Mouse (Mus musculus): ENCODE measurements around the gene Pja2. TPM values are rescaled to one million over a fixed set of nuclear protein-coding genes. Genes with fewer than 3 reads are reported as not detected.
"Not testable (repeated sequence)": the region's sequence is repeated elsewhere in the genome, so short reads cannot be mapped to it uniquely, and the experiment has no call there.

Gene Pja2
- polyA plus RNA-seq, 1 experiment from 2014 or later = 15.1 TPM

GRCm38 (mm10) chr17:64339752-64340151, 8.0 kb upstream of the Pja2 start:
- 22% methylated on average over 5 of the region's 5 CpGs for WGBS (ENCODE audit: insufficient replicate concordance)
- Histone ChIP-seq H3K36me3 (ENCODE audit: control insufficient read depth, insufficient read depth) (no peaks in the 10 kb centered on the region), H3K9ac (ENCODE audit: low read depth, low read length) (no peak overlapping the region), H3K4me2 (ENCODE audit: low read depth, low read length) (no peak overlapping the region), H3K4me1 (ENCODE audit: control insufficient read depth, low read depth, low read length) (no peaks in the 10 kb centered on the region), H3K27ac (ENCODE audit: low read length) (no peak overlapping the region), H3K9me3 (replicated peaks; ENCODE audit: control insufficient read depth, low read length) (no peaks in the 10 kb centered on the region), H3K4me3 (ENCODE audit: low read depth, low read length) (no peak overlapping the region), H3K27me3 (ENCODE audit: control insufficient read depth, insufficient read depth, low read depth, low read length) (no peaks in the 10 kb centered on the region)
- no peak for ATAC-seq (ENCODE audit: low read depth)

GRCm38 (mm10) chr17:64337220-64337619, 5.5 kb upstream of the Pja2 start:
- Histone ChIP-seq H3K9me3 (replicated peaks; ENCODE audit: control insufficient read depth, low read length) (no peaks in the 10 kb centered on the region), H3K4me3 (ENCODE audit: low read depth, low read length) (no peak overlapping the region), H3K4me1 (ENCODE audit: control insufficient read depth, low read depth, low read length) (peaks cover 6% of the 10 kb centered on the region), H3K27me3 (ENCODE audit: control insufficient read depth, insufficient read depth, low read depth, low read length) (no peaks in the 10 kb centered on the region), H3K36me3 (ENCODE audit: control insufficient read depth, insufficient read depth) (no peaks in the 10 kb centered on the region), H3K9ac (ENCODE audit: low read depth, low read length) (no peak overlapping the region), H3K27ac (ENCODE audit: low read length) (no peak overlapping the region), H3K4me2 (ENCODE audit: low read depth, low read length) (no peak overlapping the region)
- WGBS (ENCODE audit: insufficient replicate concordance) = 66% methylated on average over 4 of the region's 4 CpGs
- no peak for ATAC-seq (ENCODE audit: low read depth)

- H3K9me3 ChIP-seq (replicated peaks; ENCODE audit: control insufficient read depth, low read length) = no peaks in the 10 kb centered on the region
- peaks cover 8% of the 10 kb centered on the region for H3K4me1 ChIP-seq (ENCODE audit: control insufficient read depth, low read depth, low read length)
- H3K27me3 ChIP-seq (ENCODE audit: control insufficient read depth, insufficient read depth, low read depth, low read length) = no peaks in the 10 kb centered on the region
- H3K4me3 ChIP-seq (ENCODE audit: low read depth, low read length) = no peak overlapping the region
- no peak overlapping the region for H3K9ac ChIP-seq (ENCODE audit: low read depth, low read length)
- H3K4me2 ChIP-seq (ENCODE audit: low read depth, low read length) = no peak overlapping the region
- 66% methylated on average over 4 of the region's 4 CpGs for WGBS (ENCODE audit: insufficient replicate concordance)
- ATAC-seq (ENCODE audit: low read depth) = no peak
- no peak overlapping the region for H3K27ac ChIP-seq (ENCODE audit: low read length)
- no peaks in the 10 kb centered on the region for H3K36me3 ChIP-seq (ENCODE audit: control insufficient read depth, insufficient read depth)
Measured at GRCm38 (mm10) chr17:64333956-64334355, 2.2 kb upstream of the Pja2 start.

- Histone ChIP-seq H3K36me3 (ENCODE audit: control insufficient read depth, insufficient read depth) (no peaks in the 10 kb centered on the region), H3K27me3 (ENCODE audit: control insufficient read depth, insufficient read depth, low read depth, low read length) (no peaks in the 10 kb centered on the region), H3K4me1 (ENCODE audit: control insufficient read depth, low read depth, low read length) (peaks cover 8% of the 10 kb centered on the region), H3K9ac (ENCODE audit: low read depth, low read length) (peak overlapping the region; percentile 75), H3K4me2 (ENCODE audit: low read depth, low read length) (peak overlapping the region; percentile 98), H3K27ac (ENCODE audit: low read length) (peak overlapping the region; percentile 55), H3K4me3 (ENCODE audit: low read depth, low read length) (peak overlapping the region; percentile 98), H3K9me3 (replicated peaks; ENCODE audit: control insufficient read depth, low read length) (no peaks in the 10 kb centered on the region)
- WGBS (ENCODE audit: insufficient replicate concordance) = 18% methylated on average over 5 of the region's 5 CpGs
- no peak for ATAC-seq (ENCODE audit: low read depth)
Measured at GRCm38 (mm10) chr17:64332770-64333096, 1.0 kb upstream of the Pja2 start.

- Histone ChIP-seq H3K4me3 (ENCODE audit: low read depth, low read length) (peak overlapping the region; percentile 98), H3K36me3 (ENCODE audit: control insufficient read depth, insufficient read depth) (no peaks in the 10 kb centered on the region), H3K27ac (ENCODE audit: low read length) (peak overlapping the region; percentile 95), H3K4me1 (ENCODE audit: control insufficient read depth, low read depth, low read length) (peaks cover 8% of the 10 kb centered on the region), H3K4me2 (ENCODE audit: low read depth, low read length) (peak overlapping the region; percentile 76), H3K9me3 (replicated peaks; ENCODE audit: control insufficient read depth, low read length) (no peaks in the 10 kb centered on the region), H3K27me3 (ENCODE audit: control insufficient read depth, insufficient read depth, low read depth, low read length) (no peaks in the 10 kb centered on the region), H3K9ac (ENCODE audit: low read depth, low read length) (peak overlapping the region; percentile 97)
- ATAC-seq (ENCODE audit: low read depth) = peak; percentile 32
- WGBS (ENCODE audit: insufficient replicate concordance) = under 1% methylated on average over 62 of the region's 62 CpGs
Measured at GRCm38 (mm10) chr17:64331291-64331897, 322 bp downstream of the Pja2 start.

- WGBS (ENCODE audit: insufficient replicate concordance) = 20% methylated on average over 8 of the region's 8 CpGs
- no peaks in the 10 kb centered on the region for H3K9me3 ChIP-seq (replicated peaks; ENCODE audit: control insufficient read depth, low read length)
- H3K27ac ChIP-seq (ENCODE audit: low read length) = peak overlapping the region; percentile 95
- peak overlapping the region; percentile 76 for H3K4me2 ChIP-seq (ENCODE audit: low read depth, low read length)
- no peak for ATAC-seq (ENCODE audit: low read depth)
- peak overlapping the region; percentile 98 for H3K4me3 ChIP-seq (ENCODE audit: low read depth, low read length)
- peaks cover 8% of the 10 kb centered on the region for H3K4me1 ChIP-seq (ENCODE audit: control insufficient read depth, low read depth, low read length)
- H3K27me3 ChIP-seq (ENCODE audit: control insufficient read depth, insufficient read depth, low read depth, low read length) = no peaks in the 10 kb centered on the region
- H3K9ac ChIP-seq (ENCODE audit: low read depth, low read length) = peak overlapping the region; percentile 97
- H3K36me3 ChIP-seq (ENCODE audit: control insufficient read depth, insufficient read depth) = no peaks in the 10 kb centered on the region
Measured at GRCm38 (mm10) chr17:64330885-64331284, 831 bp downstream of the Pja2 start.

GRCm38 (mm10) chr17:64324556-64324955, 7.2 kb downstream of the Pja2 start:
- 68% methylated on average over 2 of the region's 2 CpGs for WGBS (ENCODE audit: insufficient replicate concordance)
- H3K9ac ChIP-seq (ENCODE audit: low read depth, low read length) = no peak overlapping the region

GRCm38 (mm10) chr17:64315428-64315827, 16.3 kb downstream of the Pja2 start:
- Histone ChIP-seq H3K4me2 (ENCODE audit: low read depth, low read length) (no peak overlapping the region), H3K4me3 (ENCODE audit: low read depth, low read length) (no peak overlapping the region), H3K36me3 (ENCODE audit: control insufficient read depth, insufficient read depth) (0 out of 2 replicates have a peak, but pooled peaks cover 3% of the 10 kb centered on the region), H3K4me1 (ENCODE audit: control insufficient read depth, low read depth, low read length) (peaks cover 6% of the 10 kb centered on the region), H3K27me3 (ENCODE audit: control insufficient read depth, insufficient read depth, low read depth, low read length) (no peaks in the 10 kb centered on the region), H3K27ac (ENCODE audit: low read length) (no peak overlapping the region), H3K9ac (ENCODE audit: low read depth, low read length) (no peak overlapping the region), H3K9me3 (replicated peaks; ENCODE audit: control insufficient read depth, low read length) (no peaks in the 10 kb centered on the region)
- peak; percentile 43; the same call in 1 of the 2 replicates for ATAC-seq (ENCODE audit: low read depth)

More at GRCm38 (mm10) chr17:64324556-64324955, 7.2 kb downstream of the Pja2 start:
- no peaks in the 10 kb centered on the region for H3K9me3 ChIP-seq (replicated peaks; ENCODE audit: control insufficient read depth, low read length)
- H3K4me2 ChIP-seq (ENCODE audit: low read depth, low read length) = no peak overlapping the region
- no peaks in the 10 kb centered on the region for H3K4me1 ChIP-seq (ENCODE audit: control insufficient read depth, low read depth, low read length)
- ATAC-seq (ENCODE audit: low read depth) = no peak
- no peaks in the 10 kb centered on the region for H3K27me3 ChIP-seq (ENCODE audit: control insufficient read depth, insufficient read depth, low read depth, low read length)
- 0 out of 2 replicates have a peak, but pooled peaks cover 2% of the 10 kb centered on the region for H3K36me3 ChIP-seq (ENCODE audit: control insufficient read depth, insufficient read depth)
- H3K4me3 ChIP-seq (ENCODE audit: low read depth, low read length) = no peak overlapping the region
- H3K27ac ChIP-seq (ENCODE audit: low read length) = no peak overlapping the region

- not testable (repeated sequence) for H3K27ac ChIP-seq (ENCODE audit: low read length); H3K9ac ChIP-seq (ENCODE audit: low read depth, low read length); H3K4me2 ChIP-seq (ENCODE audit: low read depth, low read length); H3K27me3 ChIP-seq (ENCODE audit: control insufficient read depth, insufficient read depth, low read depth, low read length); H3K4me3 ChIP-seq (ENCODE audit: low read depth, low read length); H3K36me3 ChIP-seq (ENCODE audit: control insufficient read depth, insufficient read depth); H3K4me1 ChIP-seq (ENCODE audit: control insufficient read depth, low read depth, low read length); H3K9me3 ChIP-seq (replicated peaks; ENCODE audit: control insufficient read depth, low read length)
- ATAC-seq (ENCODE audit: low read depth) = peak; percentile 64
- 22% methylated on average over 1 of the region's 1 CpGs for WGBS (ENCODE audit: insufficient replicate concordance)
Measured at GRCm38 (mm10) chr17:64314523-64314922, 17.2 kb downstream of the Pja2 start.

All from liver, embryonic 16.5 days (tissue).